Mouse (Mus musculus) neural tube, embryonic 11.5 days (tissue): ENCODE measurements at regions not wholly inside any gene's neighbourhood (a gene's known extent, or its start where the extent isn't known, plus 50 kb on each side); places are given as distances from the start of the nearest gene placed in this dataset.
A peak's percentile ranks its signal among the peaks of the same experiment; 100 is the strongest.

ENCODE experiments used
- ATAC-seq: fragments of 200-750 bp; cut with Nextera tagmentation; 2 replicates; pipeline ENCODE4 v1.8.0; 2017; ENCODE audit warnings: moderate number of reproducible peaks, mild to moderate bottlenecking, moderate TSS enrichment, moderate library complexity; ENCODE audit not compliant: insufficient read depth, low FRiP score, low TSS enrichment
- DNase-seq: peaks from one replicate; pipeline ENCODE4 v3.0.0-alpha.2; 2015; ENCODE audit warnings: low spot score
- H3K27ac ChIP-seq: fragments of 300-500 bp; sonication (generic); 2 replicates; pipeline ENCODE4 v1.5.1; 2014; ENCODE audit warnings: low read depth, mild to moderate bottlenecking, low read length
- H3K27me3 ChIP-seq: fragments of 300-500 bp; sonication (generic); 2 replicates; pipeline ENCODE4 v1.6.1; 2014; ENCODE audit warnings: mild to moderate bottlenecking, low read length, mixed read lengths; ENCODE audit not compliant: control insufficient read depth, insufficient read depth
- H3K36me3 ChIP-seq: fragments of 300-500 bp; sonication (generic); 2 replicates; pipeline ENCODE4 v1.6.1; 2014; ENCODE audit warnings: mild to moderate bottlenecking, low read length, moderate library complexity, mixed read lengths; ENCODE audit not compliant: control insufficient read depth, insufficient read depth
- H3K4me1 ChIP-seq: fragments of 300-500 bp; sonication (generic); 2 replicates; pipeline ENCODE4 v1.6.1; 2014; ENCODE audit warnings: low read length, mixed read lengths; ENCODE audit not compliant: control insufficient read depth, insufficient read depth
- H3K4me2 ChIP-seq: fragments of 300-500 bp; sonication (generic); 2 replicates; pipeline ENCODE4 v1.6.1; 2014; ENCODE audit warnings: low read depth, mild to moderate bottlenecking, moderate library complexity
- H3K4me3 ChIP-seq: fragments of 300-500 bp; sonication (generic); 2 replicates; pipeline ENCODE4 v1.5.1; 2014; ENCODE audit warnings: low read depth, low read length
- H3K9ac ChIP-seq: fragments of 300-500 bp; sonication (generic); 2 replicates; pipeline ENCODE4 v1.6.1; 2014; ENCODE audit warnings: mild to moderate bottlenecking, low read length
- H3K9me3 ChIP-seq: fragments of 300-500 bp; sonication (generic); 2 replicates; pipeline ENCODE4 v1.6.1; 2016; ENCODE audit warnings: low read length; ENCODE audit not compliant: control insufficient read depth
- WGBS: fragments of 180-500 bp; shearing (Covaris S2); extraction: QIAGEN DNeasy Blood & Tissue Kit; methylation state at CpG from one replicate; pipeline ENCODE4 v1.1.7; 2014; 5-methylcytosine and 5-hydroxymethylcytosine counted together

- H3K9me3 ChIP-seq = no peaks in the 10 kb centered on the region
- H3K4me2 ChIP-seq = no peak overlapping the region
- no peak overlapping the region for H3K4me3 ChIP-seq
- no peaks in the 10 kb centered on the region for H3K4me1 ChIP-seq
- H3K36me3 ChIP-seq = no peaks in the 10 kb centered on the region
- no peak overlapping the region for H3K27ac ChIP-seq
- WGBS = 70% methylated on average over 12 of the region's 12 CpGs
- H3K27me3 ChIP-seq = no peaks in the 10 kb centered on the region
- ATAC-seq = peak; percentile 31; the same call in 1 of the 2 replicates
- no peak overlapping the region for H3K9ac ChIP-seq
- DNase-seq = no peak
Measured at GRCm38 (mm10) chr1:19826455-19827366, 618.0 kb downstream of the Tfap2b start.

DNA sequence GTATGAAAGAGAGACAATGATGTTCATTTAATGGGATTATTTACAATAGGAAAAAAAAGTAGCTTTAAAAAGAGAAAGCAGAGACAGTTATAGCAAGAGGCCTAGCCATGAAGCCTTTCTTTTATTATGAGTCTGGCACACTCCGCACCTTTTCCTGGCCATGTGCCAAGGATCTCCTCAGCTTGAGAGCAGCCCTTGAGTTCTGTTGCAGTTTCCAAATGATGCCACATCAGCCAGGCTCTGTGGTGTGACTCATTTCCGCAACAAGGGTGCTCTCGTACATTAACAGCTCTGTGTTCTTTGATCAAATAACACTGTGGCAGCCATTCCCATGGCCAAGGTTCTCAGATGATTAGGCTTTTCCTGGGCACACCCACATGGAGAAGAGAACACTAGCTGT is 641.2 kb downstream of the Tfap2b start:
- Histone ChIP-seq H3K4me3 (no peak overlapping the region), H3K27ac (no peak overlapping the region), H3K9me3 (no peaks in the 10 kb centered on the region), H3K4me1 (no peaks in the 10 kb centered on the region), H3K36me3 (no peaks in the 10 kb centered on the region), H3K9ac (no peak overlapping the region), H3K27me3 (no peaks in the 10 kb centered on the region), H3K4me2 (no peak overlapping the region)
- WGBS = 85% methylated on average over 3 of the region's 3 CpGs
- ATAC-seq (no peak), DNase-seq (no peak)

DNA sequence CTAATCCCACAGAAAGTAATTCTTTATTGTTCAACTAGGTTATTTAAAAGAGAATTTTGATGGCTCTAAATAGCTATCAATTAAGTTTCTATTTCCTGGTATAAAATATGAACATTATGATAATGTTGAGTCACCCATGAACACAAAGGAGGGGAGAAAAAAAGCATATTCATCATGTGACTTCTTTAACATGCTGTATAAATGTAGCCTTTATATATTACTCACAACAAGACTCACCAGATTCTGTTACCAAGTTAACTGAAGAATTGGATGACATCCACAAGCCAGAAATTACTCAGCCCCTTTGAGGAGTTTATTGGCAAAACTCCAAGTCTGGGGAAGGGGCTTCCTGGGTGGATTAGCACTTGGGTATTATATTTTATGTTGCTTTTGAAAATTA is 648.5 kb downstream of the Tfap2b start:
- Histone ChIP-seq H3K27me3 (no peaks in the 10 kb centered on the region), H3K9me3 (no peaks in the 10 kb centered on the region), H3K9ac (no peak overlapping the region), H3K4me3 (no peak overlapping the region), H3K36me3 (no peaks in the 10 kb centered on the region), H3K27ac (no peak overlapping the region), H3K4me2 (no peak overlapping the region), H3K4me1 (no peaks in the 10 kb centered on the region)
- no peak for DNase-seq
- no peak for ATAC-seq

- Histone ChIP-seq H3K36me3 (no peaks in the 10 kb centered on the region), H3K9ac (no peak overlapping the region), H3K27me3 (no peaks in the 10 kb centered on the region), H3K4me2 (no peak overlapping the region), H3K4me3 (no peak overlapping the region), H3K4me1 (no peaks in the 10 kb centered on the region), H3K27ac (no peak overlapping the region), H3K9me3 (no peaks in the 10 kb centered on the region)
- 63% methylated on average over 12 of the region's 12 CpGs for WGBS
- ATAC-seq (no peak), DNase-seq (no peak)
Measured at GRCm38 (mm10) chr1:19868478-19868877, 659.8 kb downstream of the Tfap2b start.

DNA sequence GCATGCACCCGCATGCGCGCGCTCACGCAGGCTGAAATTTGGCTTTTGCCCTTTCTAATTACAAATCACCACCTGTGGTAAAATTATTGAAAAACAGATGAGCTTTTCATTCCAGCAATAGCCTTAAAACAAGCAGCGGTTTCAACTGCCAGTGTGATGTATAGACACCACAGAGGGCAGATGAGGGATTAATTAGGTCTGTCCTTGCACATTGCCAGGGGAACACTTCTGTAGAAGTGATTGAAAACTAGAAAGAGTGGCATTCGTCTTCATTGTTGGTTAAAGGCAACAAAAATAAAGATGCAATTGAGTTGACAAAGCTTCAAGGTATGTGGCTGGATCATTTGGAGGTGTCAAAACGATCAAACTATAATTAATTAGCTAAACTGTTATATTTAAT is 672.5 kb downstream of the Tfap2b start:
- Histone ChIP-seq H3K4me2 (no peak overlapping the region), H3K9me3 (no peaks in the 10 kb centered on the region), H3K27ac (no peak overlapping the region), H3K9ac (no peak overlapping the region), H3K4me3 (no peak overlapping the region), H3K27me3 (no peaks in the 10 kb centered on the region), H3K4me1 (no peaks in the 10 kb centered on the region), H3K36me3 (no peaks in the 10 kb centered on the region)
- 51% methylated on average over 8 of the region's 8 CpGs for WGBS
- DNase-seq (no peak), ATAC-seq (no peak)

DNA sequence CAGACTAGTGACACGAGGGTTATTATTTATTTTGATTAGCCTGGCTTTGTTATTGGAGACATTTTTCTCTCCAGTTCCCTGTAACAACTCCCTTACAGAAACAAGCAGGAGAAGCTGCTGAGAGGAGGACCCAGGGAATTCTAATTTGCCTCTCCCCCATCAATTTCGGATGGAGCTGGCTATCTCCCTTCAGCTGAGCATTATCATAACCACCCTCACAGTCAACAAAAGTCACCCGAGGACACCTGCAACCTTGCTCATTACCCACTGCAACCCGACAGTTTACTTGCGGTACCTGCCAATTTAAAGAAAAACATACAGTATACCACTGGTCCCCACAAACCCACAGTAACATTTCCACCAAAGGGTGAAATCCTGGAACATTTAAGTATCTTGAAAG is 690.7 kb downstream of the Tfap2b start:
- no peak for ATAC-seq
- WGBS = 57% methylated on average over 5 of the region's 5 CpGs
- Histone ChIP-seq H3K4me3 (no peak overlapping the region), H3K4me2 (no peak overlapping the region), H3K27me3 (no peaks in the 10 kb centered on the region), H3K9me3 (no peaks in the 10 kb centered on the region), H3K4me1 (no peaks in the 10 kb centered on the region), H3K36me3 (no peaks in the 10 kb centered on the region), H3K27ac (no peak overlapping the region), H3K9ac (no peak overlapping the region)
- no peak for DNase-seq

GRCm38 (mm10) chr1:19899889-19900310 is 691.2 kb downstream of the Tfap2b start:
- 56% methylated on average over 12 of the region's 12 CpGs for WGBS
- Histone ChIP-seq H3K4me2 (no peak overlapping the region), H3K4me3 (no peak overlapping the region), H3K27me3 (no peaks in the 10 kb centered on the region), H3K4me1 (no peaks in the 10 kb centered on the region), H3K27ac (no peak overlapping the region), H3K9ac (no peak overlapping the region), H3K9me3 (no peaks in the 10 kb centered on the region), H3K36me3 (no peaks in the 10 kb centered on the region)
- no peak for DNase-seq
- no peak for ATAC-seq

- Histone ChIP-seq H3K4me3 (no peak overlapping the region), H3K4me1 (no peaks in the 10 kb centered on the region), H3K36me3 (no peaks in the 10 kb centered on the region), H3K9ac (no peak overlapping the region), H3K27ac (no peak overlapping the region), H3K27me3 (no peaks in the 10 kb centered on the region), H3K9me3 (no peaks in the 10 kb centered on the region), H3K4me2 (no peak overlapping the region)
- no peak for DNase-seq
- WGBS = 58% methylated on average over 2 of the region's 2 CpGs
- no peak for ATAC-seq
Measured at GRCm38 (mm10) chr1:19900983-19901531, 692.3 kb downstream of the Tfap2b start.
